Mouse (Mus musculus): Measurements from ENCODE around the gene Tnnt3.

- TF ChIP-seq POLR2A (IDR thresholded peaks at IDR 0.05; ENCODE audit: borderline replicate concordance, insufficient read depth, low read length) (no peak), CTCF (IDR thresholded peaks at IDR 0.05; ENCODE audit: borderline replicate concordance, insufficient read depth, low read depth, low read length) (no peak)
Observed at GRCm38 (mm10) chr7:142479307-142479706, 19.3 kb upstream of the Tnnt3 start.
